Mouse (Mus musculus) c-Kit-positive CD71-positive TER-119-negative erythroid progenitor cells, embryonic 14.5 days (primary cell): ENCODE measurements around the gene Mgll.

Experiments used
- DNase-seq: peaks from one replicate; pipeline ENCODE4 v3.0.0-alpha.2; 2013; ENCODE audit warnings: low read depth

Mgll gene

DNA sequence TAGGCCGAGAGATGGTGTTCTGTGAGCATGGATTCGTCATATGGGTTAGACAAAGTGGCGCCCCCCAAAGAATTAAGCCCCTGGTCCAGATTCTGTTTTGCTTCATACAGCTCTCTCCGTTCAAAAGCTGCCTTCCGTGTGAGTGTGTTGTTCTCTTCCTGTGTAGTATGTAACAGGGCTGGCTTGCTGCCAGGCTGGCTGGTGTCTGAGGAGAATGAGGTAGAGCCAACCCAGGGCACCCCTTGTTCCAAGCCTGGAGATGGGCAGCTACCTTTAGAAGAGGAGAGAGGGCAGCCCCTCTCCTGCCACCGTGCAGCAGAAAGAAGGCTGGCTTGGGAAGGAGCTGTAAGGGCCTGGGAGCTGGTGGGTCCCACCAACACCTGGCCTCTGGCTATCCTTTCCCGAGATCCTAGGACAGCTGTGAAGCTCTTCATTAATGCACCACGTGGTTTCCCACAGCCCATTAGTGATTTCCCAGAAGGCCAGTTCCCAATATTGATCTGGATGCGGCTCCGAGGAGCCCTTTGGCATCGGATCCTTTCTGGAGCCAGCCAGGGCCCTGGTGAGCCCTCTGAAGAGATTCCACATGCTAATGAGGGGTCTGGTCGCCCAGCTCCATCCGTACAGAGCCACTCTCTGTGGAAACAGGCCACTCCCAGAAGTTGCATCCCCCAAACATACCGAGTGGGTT, 19.5 kb downstream of the Mgll start:
- no peak for DNase-seq

GRCm38 (mm10) chr6:88745027-88745426, 20.8 kb downstream of the Mgll start:
- DNase-seq = no peak

DNA sequence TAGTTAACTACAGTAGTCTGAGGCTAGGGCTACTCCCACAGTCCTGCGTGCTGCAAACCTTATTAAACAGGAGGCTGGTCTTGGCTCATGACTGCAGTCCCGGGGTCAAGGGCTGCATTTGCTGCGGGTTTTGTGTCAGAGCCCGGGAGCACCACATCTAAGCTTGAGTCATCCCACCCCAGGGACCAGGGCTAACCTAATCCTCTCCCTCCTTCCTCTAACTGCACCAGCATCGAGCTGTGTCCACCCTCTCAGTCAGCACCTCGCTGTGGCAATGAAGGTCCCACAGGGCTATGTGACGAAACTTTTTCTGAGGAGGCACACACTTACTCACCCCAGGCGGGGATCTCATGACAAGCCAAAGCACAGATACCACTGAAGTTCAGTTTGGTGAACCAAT, 22.1 kb downstream of the Mgll start:
- DNase-seq = no peak

DNA sequence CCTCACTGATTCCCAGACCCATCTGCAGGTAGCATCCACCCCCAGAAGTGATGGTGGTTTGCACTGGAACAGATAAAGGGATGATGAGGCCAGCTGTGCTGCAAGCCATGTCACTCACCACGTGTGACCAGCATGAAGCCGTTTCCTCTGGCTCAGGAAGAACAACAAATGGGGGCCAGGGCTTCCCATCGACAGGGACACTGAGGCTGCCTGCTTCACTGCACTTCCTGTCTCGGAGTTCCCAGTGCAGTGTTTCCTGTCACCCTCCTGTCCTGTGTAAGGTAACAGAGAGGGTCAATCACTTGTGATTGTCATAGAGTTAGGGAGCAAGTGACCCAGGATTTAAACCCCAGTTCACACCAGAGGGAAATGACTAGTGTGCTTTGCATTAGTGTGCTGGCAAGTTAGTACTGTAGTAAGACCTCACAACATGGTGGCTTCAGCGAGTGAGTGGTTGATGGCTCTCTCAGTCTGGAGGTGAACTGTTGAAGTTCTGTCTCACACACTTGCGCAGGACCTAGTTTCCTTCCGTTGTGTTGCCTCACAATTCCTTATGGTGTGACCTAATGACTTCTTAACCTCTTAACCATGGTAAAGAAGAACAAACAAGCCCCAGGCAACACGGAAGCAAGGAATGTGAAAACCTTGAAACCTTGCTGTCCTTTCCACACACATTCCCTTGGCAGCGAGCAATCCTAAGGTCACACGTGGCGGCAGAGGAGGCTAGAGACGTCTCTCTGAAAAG, 23.3 kb downstream of the Mgll start:
- DNase-seq = no peak

- DNase-seq = no peak
Measured at GRCm38 (mm10) chr6:88750884-88751283, 26.7 kb downstream of the Mgll start.

DNA sequence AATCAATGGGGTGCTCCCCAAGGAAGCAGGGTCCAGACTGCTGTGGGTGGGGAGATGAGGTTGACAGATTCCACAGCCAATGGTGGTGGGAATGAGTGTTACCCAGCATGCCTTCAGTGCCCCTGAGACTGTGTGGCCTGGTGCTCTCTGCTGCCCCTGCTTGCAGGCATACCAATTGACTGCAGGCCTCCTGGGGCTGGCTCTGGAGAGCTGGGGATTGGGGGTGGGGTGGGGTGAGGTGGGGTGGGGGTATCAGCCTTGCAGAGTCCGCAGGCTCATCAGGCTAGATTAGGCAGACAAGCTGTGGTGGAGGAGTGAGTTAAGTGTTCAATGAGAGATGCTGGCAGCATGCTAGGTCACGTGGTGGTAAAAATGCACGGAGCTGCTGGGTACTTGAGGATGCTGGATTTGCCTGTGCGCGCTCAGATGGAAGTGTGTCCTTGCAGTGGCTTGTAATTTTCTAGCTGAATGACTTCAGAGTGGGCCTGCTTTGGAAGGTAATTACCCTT, 28.6 kb downstream of the Mgll start:
- no peak for DNase-seq

DNA sequence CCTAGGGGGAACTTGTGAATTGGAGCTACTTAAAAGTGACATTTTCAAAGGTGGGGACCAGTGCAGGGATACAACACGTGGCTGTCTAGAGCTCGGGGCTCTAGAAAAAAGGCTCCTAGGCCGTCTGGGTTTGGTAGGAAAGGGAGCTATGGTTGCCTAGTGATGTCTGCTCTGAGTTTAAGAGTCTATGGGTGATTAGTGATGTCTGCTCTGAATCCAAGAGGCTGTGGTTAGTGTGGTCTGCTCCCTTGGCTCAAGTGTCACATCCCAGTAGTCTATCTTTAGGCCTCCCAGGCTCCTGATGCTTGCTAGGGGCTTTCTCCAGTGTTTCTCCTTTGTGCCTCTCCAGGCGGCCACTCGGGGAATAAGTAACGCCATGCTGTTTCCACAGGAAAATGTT, 29.4 kb downstream of the Mgll start:
- no peak for DNase-seq

DNA sequence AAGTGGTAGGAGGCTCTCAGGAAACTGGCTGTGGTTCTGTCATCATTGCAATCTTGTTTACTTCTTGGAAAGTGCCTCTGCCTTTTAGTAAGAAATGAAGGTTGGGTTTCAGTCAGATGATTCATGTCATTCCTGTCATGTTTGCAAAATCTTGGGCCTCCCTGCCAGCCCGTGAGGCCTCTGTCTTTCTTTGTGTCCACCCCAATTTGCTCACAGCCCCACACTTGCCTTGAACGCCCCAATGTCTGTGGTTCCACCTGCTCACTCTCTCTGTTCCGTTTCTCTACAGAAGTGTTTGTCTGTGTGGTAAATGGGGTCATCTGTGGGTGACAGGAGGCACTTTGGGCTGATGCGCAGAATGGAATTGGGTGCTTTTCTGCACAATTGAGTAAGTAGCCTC, 32.8 kb downstream of the Mgll start:
- no peak for DNase-seq

DNA sequence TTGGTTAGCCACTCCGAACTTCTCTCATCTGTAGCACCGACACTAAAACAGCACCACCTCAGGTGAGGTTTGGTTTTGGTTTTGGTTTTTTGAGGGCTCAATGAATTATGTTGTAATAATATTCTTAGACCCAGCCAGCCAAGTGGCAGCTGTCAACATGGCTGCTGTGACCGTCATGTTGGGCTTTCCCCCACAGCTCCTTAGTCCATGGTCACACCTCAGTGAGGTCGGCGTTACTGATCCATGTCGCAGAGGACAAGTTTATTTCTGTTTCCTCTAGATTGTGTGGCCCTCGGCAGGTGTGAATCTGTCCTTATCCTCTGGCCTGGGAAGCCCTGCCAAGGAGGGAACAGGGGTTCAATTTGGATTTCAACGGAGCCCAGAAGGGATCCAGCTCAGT, 33.9 kb downstream of the Mgll start:
- no peak for DNase-seq

DNA sequence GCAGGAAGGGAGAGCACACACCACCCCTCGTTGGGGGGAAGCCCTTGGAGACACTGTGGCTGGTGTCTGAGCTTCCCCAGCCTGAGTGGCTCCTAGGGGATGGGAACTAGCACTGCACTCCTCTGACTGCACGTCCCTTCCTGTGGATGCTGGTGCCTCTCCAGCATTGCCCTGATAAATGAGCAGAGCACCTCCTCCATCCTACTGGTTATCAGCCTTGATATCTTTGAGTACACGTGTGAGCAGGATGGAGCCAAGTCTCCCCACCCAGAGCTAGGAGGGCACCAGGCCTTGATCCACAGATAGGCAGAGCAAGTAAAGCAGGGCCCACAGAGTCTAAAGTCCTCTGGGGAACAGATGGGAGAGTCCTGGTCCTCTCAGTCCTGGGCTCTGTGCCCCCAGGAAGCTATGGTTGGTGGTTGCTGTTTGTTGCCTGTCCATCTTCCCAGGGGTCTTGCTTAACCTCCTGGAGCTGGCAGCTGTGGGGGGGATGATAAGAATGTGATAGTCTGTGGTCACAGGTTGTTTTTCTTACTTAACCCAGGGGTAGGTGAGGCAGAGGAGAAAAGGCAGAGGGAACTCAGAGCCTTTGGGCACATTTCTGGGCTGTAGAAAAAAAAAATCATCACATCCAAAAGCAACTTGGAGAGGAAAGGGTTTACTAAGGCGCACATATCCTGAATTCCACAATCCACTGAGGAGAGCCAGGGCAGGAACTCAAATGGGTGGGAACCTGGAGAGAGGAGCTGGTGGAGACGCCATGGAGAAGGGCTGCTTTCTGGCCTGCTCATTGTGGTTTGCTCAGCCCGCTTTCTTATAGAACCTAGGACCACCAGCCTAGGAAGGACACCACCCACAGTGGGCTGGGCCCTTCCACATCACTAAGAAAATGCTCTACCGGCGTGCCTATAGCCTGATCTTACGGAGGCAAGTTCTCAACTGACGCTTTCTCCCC, 34.6 kb downstream of the Mgll start:
- peak; percentile 51 for DNase-seq

GRCm38 (mm10) chr6:88759793-88760453, 35.7 kb downstream of the Mgll start:
- DNase-seq = peak; percentile 77

GRCm38 (mm10) chr6:88760935-88761635, 36.9 kb downstream of the Mgll start:
- no peak for DNase-seq

GRCm38 (mm10) chr6:88761684-88762439, 37.6 kb downstream of the Mgll start:
- no peak for DNase-seq

GRCm38 (mm10) chr6:88762440-88763196, 38.4 kb downstream of the Mgll start:
- DNase-seq = no peak

DNA sequence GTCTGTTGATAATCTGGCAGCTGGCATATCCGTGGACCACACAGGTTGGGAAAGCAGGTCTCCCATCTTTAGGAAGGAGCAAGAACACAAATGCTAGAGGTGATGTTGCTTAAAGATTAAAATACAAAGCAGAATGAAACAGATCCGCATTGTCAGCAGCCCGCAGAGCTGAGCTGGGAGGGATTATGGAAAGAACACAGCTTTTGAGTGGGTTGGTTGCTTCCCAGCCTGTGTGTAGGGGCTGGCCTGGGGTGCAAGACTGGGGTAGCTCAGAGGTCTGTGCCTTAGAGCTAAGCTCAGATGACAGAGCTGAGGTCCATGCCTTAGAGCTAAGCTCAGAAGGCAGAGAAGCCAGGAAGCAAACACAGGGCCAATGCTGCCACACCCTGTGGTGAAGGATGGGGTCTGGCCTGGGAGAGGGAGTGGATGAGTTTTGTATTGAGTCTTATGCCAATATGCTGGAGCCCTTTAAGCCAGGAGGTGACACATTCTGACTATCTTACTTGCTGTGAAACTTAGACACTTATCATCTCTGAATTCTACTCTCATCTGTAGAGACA, 39.4 kb downstream of the Mgll start:
- no peak for DNase-seq

GRCm38 (mm10) chr6:88764281-88764680, 40.1 kb downstream of the Mgll start:
- DNase-seq = no peak

GRCm38 (mm10) chr6:88767740-88768139, 43.5 kb downstream of the Mgll start:
- no peak for DNase-seq

- no peak for DNase-seq
Measured at GRCm38 (mm10) chr6:88769723-88770122, 45.5 kb downstream of the Mgll start.

DNA sequence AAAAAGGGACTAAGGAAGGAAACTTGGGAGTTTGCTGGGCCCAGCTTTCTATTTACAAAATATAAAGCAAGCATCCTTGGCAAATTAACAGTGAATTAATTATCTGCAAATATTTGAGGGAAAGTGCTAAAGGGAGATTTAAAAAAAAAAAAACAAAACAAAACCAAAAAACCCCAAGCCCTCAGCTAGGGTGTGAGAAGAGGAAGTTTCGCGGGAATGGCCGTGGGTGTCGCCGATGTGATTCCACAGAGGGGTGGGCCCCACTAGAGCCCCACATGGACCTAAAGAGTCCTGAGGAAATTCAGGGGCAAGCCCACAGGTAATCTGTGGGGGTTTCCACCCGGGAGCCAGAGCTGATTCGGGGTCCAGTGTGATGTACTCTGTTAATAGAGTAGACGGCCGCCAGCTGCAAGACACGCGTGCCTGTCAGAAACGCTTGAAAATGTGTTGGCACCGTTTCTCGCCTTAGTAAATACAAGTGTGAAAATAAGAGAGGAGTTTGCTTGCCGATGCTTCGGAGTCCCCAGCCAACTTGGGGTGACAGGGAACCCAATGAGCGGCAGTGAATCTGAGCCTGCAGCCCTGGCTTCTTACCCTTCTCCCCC, 46.2 kb downstream of the Mgll start:
- DNase-seq = no peak
